Mouse (Mus musculus) forebrain, embryonic 16.5 days (tissue): ENCODE results near the gene Gm4792. TPM values are rescaled to one million over a fixed set of nuclear protein-coding genes. Genes with fewer than 3 reads are reported as not detected.

Source experiments
- ATAC-seq: fragments of 200-750 bp; cut with Nextera tagmentation; 2 replicates; pipeline ENCODE4 v1.8.0; 2017; ENCODE audit warnings: mild to moderate bottlenecking, moderate library complexity
- H3K27ac ChIP-seq: fragments of 300-500 bp; sonication (generic); 2 replicates; pipeline ENCODE4 v1.5.1; 2014; ENCODE audit warnings: low read length, control low read depth
- H3K27me3 ChIP-seq: fragments of 300-500 bp; sonication (generic); replicated peaks from 2 replicates; pipeline ENCODE4 v1.6.1; 2014; ENCODE audit warnings: low read length; ENCODE audit not compliant: control insufficient read depth, insufficient read depth
- H3K36me3 ChIP-seq: fragments of 300-500 bp; sonication (generic); 2 replicates; pipeline ENCODE4 v1.6.1; 2014; ENCODE audit not compliant: control insufficient read depth, insufficient read depth
- H3K4me1 ChIP-seq: fragments of 300-500 bp; sonication (generic); replicated peaks from 2 replicates; pipeline ENCODE4 v1.6.1; 2014; ENCODE audit warnings: low read length; ENCODE audit not compliant: control insufficient read depth, insufficient read depth
- H3K4me2 ChIP-seq: fragments of 300-500 bp; sonication (generic); 2 replicates; pipeline ENCODE4 v1.6.1; 2014; ENCODE audit warnings: mild to moderate bottlenecking, low read length, control low read depth
- H3K4me3 ChIP-seq: fragments of 300-500 bp; sonication (generic); replicated peaks from 2 replicates; pipeline ENCODE4 v1.5.1; 2014; ENCODE audit warnings: mild to moderate bottlenecking, low read length, control low read depth
- H3K9ac ChIP-seq: fragments of 300-500 bp; sonication (generic); replicated peaks from 2 replicates; pipeline ENCODE4 v1.6.1; 2014; ENCODE audit warnings: low read depth, low read length, control low read depth
- H3K9me3 ChIP-seq: fragments of 300-500 bp; sonication (generic); 2 replicates; pipeline ENCODE4 v1.6.1; 2016; ENCODE audit warnings: low read length; ENCODE audit not compliant: control insufficient read depth
- WGBS: fragments of 180-500 bp; shearing (Covaris S2); extraction: QIAGEN DNeasy Blood & Tissue Kit; methylation state at CpG from one replicate; pipeline ENCODE4 v1.1.7; 2014; 5-methylcytosine and 5-hydroxymethylcytosine counted together
- polyA plus RNA-seq: library from polyadenylated mRNA; unstranded; fragments of >200 nt; fragmentation: Nextera tagmentation; extraction: Ambion mirVana; gene quantifications from 2 replicates; pipeline ENCODE4 v1.2.1, GENCODE M21; 2015

Gm4792 gene
- polyA plus RNA-seq, 1 experiment from 2014 or later, result not detected

- WGBS, result 92% methylated on average over 6 of the region's 6 CpGs
- ATAC-seq, result no peak
- Histone ChIP-seq H3K9me3 (no peaks in the 10 kb centered on the region), H3K4me2 (no peak overlapping the region), H3K4me3 (no peak overlapping the region), H3K27me3 (no peaks in the 10 kb centered on the region), H3K9ac (no peak overlapping the region), H3K4me1 (0 out of 2 replicates have a peak, but pooled peaks cover 2% of the 10 kb centered on the region), H3K36me3 (no peaks in the 10 kb centered on the region), H3K27ac (no peak overlapping the region)
Observed at GRCm38 (mm10) chr10:94336071-94336470, 37.6 kb upstream of the Gm4792 start.

GRCm38 (mm10) chr10:94335047-94335446, 36.5 kb upstream of the Gm4792 start:
- ATAC-seq, result no peak
- Histone ChIP-seq H3K36me3 (no peaks in the 10 kb centered on the region), H3K4me2 (no peak overlapping the region), H3K4me3 (no peak overlapping the region), H3K4me1 (peaks cover 6% of the 10 kb centered on the region), H3K9ac (no peak overlapping the region), H3K27ac (no peak overlapping the region), H3K27me3 (no peaks in the 10 kb centered on the region), H3K9me3 (no peaks in the 10 kb centered on the region)
- 82% methylated on average over 10 of the region's 10 CpGs for WGBS

- Histone ChIP-seq H3K27ac (no peak overlapping the region), H3K4me1 (peaks cover 9% of the 10 kb centered on the region), H3K9ac (no peak overlapping the region), H3K9me3 (no peaks in the 10 kb centered on the region), H3K27me3 (no peaks in the 10 kb centered on the region), H3K4me3 (no peak overlapping the region), H3K36me3 (no peaks in the 10 kb centered on the region), H3K4me2 (no peak overlapping the region)
- ATAC-seq, result no peak
- 80% methylated on average over 8 of the region's 8 CpGs for WGBS
Observed at GRCm38 (mm10) chr10:94333328-94333727, 34.8 kb upstream of the Gm4792 start.

- H3K4me2 ChIP-seq, result no peak overlapping the region
- no peaks in the 10 kb centered on the region for H3K36me3 ChIP-seq
- H3K27me3 ChIP-seq, result no peaks in the 10 kb centered on the region
- no peak overlapping the region for H3K4me3 ChIP-seq
- peaks cover 9% of the 10 kb centered on the region for H3K4me1 ChIP-seq
- no peak for ATAC-seq
- no peak overlapping the region for H3K27ac ChIP-seq
- WGBS, result 73% methylated on average over 16 of the region's 16 CpGs
- H3K9me3 ChIP-seq, result no peaks in the 10 kb centered on the region
- no peak overlapping the region for H3K9ac ChIP-seq
Observed at GRCm38 (mm10) chr10:94332358-94333137, 34.0 kb upstream of the Gm4792 start.

- peak; percentile 84 for ATAC-seq
- peaks cover 9% of the 10 kb centered on the region for H3K4me1 ChIP-seq
- no peak overlapping the region for H3K4me3 ChIP-seq
- H3K27me3 ChIP-seq, result no peaks in the 10 kb centered on the region
- H3K4me2 ChIP-seq, result peak overlapping the region; percentile 2; the same call in 1 of the 2 replicates
- no peaks in the 10 kb centered on the region for H3K9me3 ChIP-seq
- 24% methylated on average over 5 of the region's 5 CpGs for WGBS
- H3K9ac ChIP-seq, result no peak overlapping the region
- no peak overlapping the region for H3K27ac ChIP-seq
- H3K36me3 ChIP-seq, result no peaks in the 10 kb centered on the region
Observed at GRCm38 (mm10) chr10:94329962-94330361, 31.5 kb upstream of the Gm4792 start.

GRCm38 (mm10) chr10:94318574-94318973, 20.1 kb upstream of the Gm4792 start:
- 0 out of 2 replicates have a peak, but pooled peaks cover 3% of the 10 kb centered on the region for H3K4me1 ChIP-seq
- no peak for ATAC-seq
- H3K36me3 ChIP-seq, result no peaks in the 10 kb centered on the region
- H3K27me3 ChIP-seq, result no peaks in the 10 kb centered on the region
- H3K4me3 ChIP-seq, result no peak overlapping the region
- H3K4me2 ChIP-seq, result no peak overlapping the region
- H3K27ac ChIP-seq, result no peak overlapping the region
- 26% methylated on average over 4 of the region's 4 CpGs for WGBS
- H3K9me3 ChIP-seq, result no peaks in the 10 kb centered on the region
- no peak overlapping the region for H3K9ac ChIP-seq

DNA sequence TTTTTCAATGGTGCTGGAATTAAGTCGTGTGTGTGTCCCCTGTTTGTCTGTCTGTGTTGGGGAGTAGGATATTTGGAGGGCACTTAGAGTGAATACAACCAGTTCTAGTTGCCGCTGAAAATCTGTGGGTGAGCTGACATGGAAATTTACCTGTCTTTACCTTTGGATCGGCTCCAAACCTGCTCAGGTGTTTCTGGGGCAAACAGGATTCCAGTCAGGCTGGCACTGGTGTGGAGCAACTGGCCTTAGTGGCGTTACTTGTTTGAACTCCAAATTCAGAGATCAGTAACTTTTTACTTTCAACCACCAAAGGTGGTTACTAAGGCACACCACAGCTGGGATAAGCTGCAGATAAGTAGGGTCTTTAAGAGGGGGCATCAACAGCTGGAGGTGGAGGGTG, 14.6 kb upstream of the Gm4792 start:
- no peak overlapping the region for H3K9ac ChIP-seq
- 86% methylated on average over 4 of the region's 4 CpGs for WGBS
- no peak for ATAC-seq
- H3K9me3 ChIP-seq, result no peaks in the 10 kb centered on the region
- no peak overlapping the region for H3K4me3 ChIP-seq
- H3K4me1 ChIP-seq, result peaks cover 11% of the 10 kb centered on the region
- H3K36me3 ChIP-seq, result no peaks in the 10 kb centered on the region
- H3K27me3 ChIP-seq, result peaks cover 3% of the 10 kb centered on the region; the same call in 1 of the 2 replicates
- no peak overlapping the region for H3K27ac ChIP-seq
- no peak overlapping the region for H3K4me2 ChIP-seq

- peak overlapping the region; percentile 53 for H3K4me3 ChIP-seq
- no peaks in the 10 kb centered on the region for H3K9me3 ChIP-seq
- H3K27ac ChIP-seq, result no peak overlapping the region
- H3K4me1 ChIP-seq, result peaks cover 11% of the 10 kb centered on the region
- peak overlapping the region; percentile 57 for H3K9ac ChIP-seq
- WGBS, result under 1% methylated on average over 45 of the region's 45 CpGs
- H3K36me3 ChIP-seq, result no peaks in the 10 kb centered on the region
- ATAC-seq, result peak; percentile 70
- H3K4me2 ChIP-seq, result peak overlapping the region; percentile 97
- peaks cover 3% of the 10 kb centered on the region; the same call in 1 of the 2 replicates for H3K27me3 ChIP-seq
Observed at GRCm38 (mm10) chr10:94312007-94312715, 13.7 kb upstream of the Gm4792 start.

DNA sequence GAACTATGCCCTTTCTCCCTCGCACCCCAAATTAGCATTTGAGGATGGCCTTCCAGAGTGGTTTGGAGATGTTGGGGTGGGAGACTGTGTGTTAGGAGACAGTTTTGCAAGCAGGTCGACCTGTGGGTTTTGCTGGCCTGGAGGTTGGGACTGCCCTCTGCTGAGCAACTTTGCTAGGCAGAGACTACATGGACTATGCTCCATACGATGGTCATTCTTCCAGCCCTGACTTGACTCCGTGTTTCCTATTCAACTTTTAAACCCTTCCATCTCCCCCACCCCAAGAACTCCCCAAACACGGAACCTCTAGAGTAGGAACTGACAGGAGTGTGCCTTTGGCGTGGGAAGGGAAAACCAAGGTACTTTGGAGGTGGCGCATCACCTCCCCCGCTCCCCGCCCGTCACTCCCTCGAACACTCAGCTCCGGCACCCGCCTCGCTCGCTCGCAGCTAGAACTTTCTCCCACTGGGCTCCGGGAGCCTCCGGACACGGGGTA, 13.1 kb upstream of the Gm4792 start, which contains the start of gene Tmcc3:
Tmcc3 (plus strand) TSS at position 439 of the 496 bp plus-strand sequence.
- no peak; the same call in 1 of the 2 replicates for ATAC-seq
- WGBS, result 2% methylated on average over 19 of the region's 19 CpGs
- peak within 1 kb of the TSS; percentile 57 for H3K9ac ChIP-seq
- peaks cover 11% of the 10 kb centered on the region for H3K4me1 ChIP-seq
- no peaks in the 10 kb centered on the region for H3K9me3 ChIP-seq
- H3K4me2 ChIP-seq, result peak within 1 kb of the TSS; percentile 97
- H3K36me3 ChIP-seq, result no peaks in the 10 kb centered on the region
- peaks cover 3% of the 10 kb centered on the region; the same call in 1 of the 2 replicates for H3K27me3 ChIP-seq
- no peak within 1 kb of the TSS for H3K27ac ChIP-seq
- peak within 1 kb of the TSS; percentile 53 for H3K4me3 ChIP-seq
